Mouse (Mus musculus): ENCODE results near the gene Ncln. TPM values are rescaled to one million over a fixed set of nuclear protein-coding genes. Genes with fewer than 3 reads are reported as not detected.

The Ncln gene
- total and polyA plus RNA-seq, 2 experiments from 2014 or later = 58.1 to 83.0 TPM

GRCm38 (mm10) chr10:81483983-81484382, 12.2 kb downstream of the Ncln start:
- Histone ChIP-seq H3K9ac (replicated peaks; ENCODE audit: low read length, poor library complexity, severe bottlenecking) (no peak overlapping the region), H3K4me2 (ENCODE audit: low read depth, low read length, poor library complexity, severe bottlenecking) (no peak overlapping the region), H3K4me3 (ENCODE audit: low read depth, low read length) (no peak overlapping the region), H3K27me3 (ENCODE audit: insufficient read depth, low read length) (no peaks in the 10 kb centered on the region), H3K4me1 (ENCODE audit: insufficient read depth, low read length) (peaks cover 24% of the 10 kb centered on the region), H3K9me3 (ENCODE audit: low read length) (no peaks in the 10 kb centered on the region), H3K27ac (ENCODE audit: low read depth, low read length) (peak overlapping the region; percentile 69), H3K36me3 (ENCODE audit: insufficient read depth, low read length) (peaks cover 26% of the 10 kb centered on the region)
- DNase-seq (ENCODE audit: low spot score) = peak; percentile 70
- WGBS = 12% methylated on average over 8 of the region's 9 CpGs
- peak; percentile 76 for TF ChIP-seq CTCF (IDR thresholded peaks at IDR 0.05)
- no peak for ATAC-seq (ENCODE audit: low FRiP score)

- under 1% methylated on average over 34 of the region's 36 CpGs for WGBS
- H3K27me3 ChIP-seq (ENCODE audit: insufficient read depth, low read length) = no peaks in the 10 kb centered on the region
- no peaks in the 10 kb centered on the region for H3K9me3 ChIP-seq (ENCODE audit: low read length)
- DNase-seq (ENCODE audit: low spot score) (peak; percentile 63), ATAC-seq (ENCODE audit: low FRiP score) (peak; percentile 57)
- TF ChIP-seq CTCF (IDR thresholded peaks at IDR 0.05) = peak; percentile 79
- peaks cover 11% of the 10 kb centered on the region for H3K36me3 ChIP-seq (ENCODE audit: insufficient read depth, low read length)
- peak within 1 kb of the TSS; percentile 91 for H3K27ac ChIP-seq (ENCODE audit: low read depth, low read length)
- H3K4me3 ChIP-seq (ENCODE audit: low read depth, low read length) = peak within 1 kb of the TSS; percentile 73
- H3K4me2 ChIP-seq (ENCODE audit: low read depth, low read length, poor library complexity, severe bottlenecking) = peak within 1 kb of the TSS; percentile 73
- H3K9ac ChIP-seq (replicated peaks; ENCODE audit: low read length, poor library complexity, severe bottlenecking) = peak within 1 kb of the TSS; percentile 91
- H3K4me1 ChIP-seq (ENCODE audit: insufficient read depth, low read length) = peaks cover 24% of the 10 kb centered on the region
Observed at GRCm38 (mm10) chr10:81482533-81482889, 13.7 kb downstream of the Ncln start, which contains the start of gene Celf5. Gene Celf5, minus strand, starts transcription at chr10:81482709.

GRCm38 (mm10) chr10:81481605-81482532, 14.3 kb downstream of the Ncln start:
- ATAC-seq (ENCODE audit: low FRiP score) = peak; percentile 21; the same call in 1 of the 2 replicates
- Histone ChIP-seq H3K27ac (ENCODE audit: low read depth, low read length) (peak overlapping the region; percentile 91), H3K4me3 (ENCODE audit: low read depth, low read length) (peak overlapping the region; percentile 73), H3K9me3 (ENCODE audit: low read length) (no peaks in the 10 kb centered on the region), H3K9ac (replicated peaks; ENCODE audit: low read length, poor library complexity, severe bottlenecking) (peak overlapping the region; percentile 91), H3K4me1 (ENCODE audit: insufficient read depth, low read length) (peaks cover 24% of the 10 kb centered on the region), H3K27me3 (ENCODE audit: insufficient read depth, low read length) (no peaks in the 10 kb centered on the region), H3K36me3 (ENCODE audit: insufficient read depth, low read length) (peaks cover 5% of the 10 kb centered on the region; the same call in 1 of the 2 replicates), H3K4me2 (ENCODE audit: low read depth, low read length, poor library complexity, severe bottlenecking) (peak overlapping the region; percentile 73)
- TF ChIP-seq CTCF (IDR thresholded peaks at IDR 0.05) = no peak
- DNase-seq (ENCODE audit: low spot score) = peak; percentile 29
- WGBS = 2% methylated on average over 30 of the region's 35 CpGs

- Histone ChIP-seq H3K4me2 (ENCODE audit: low read depth, low read length, poor library complexity, severe bottlenecking) (peak overlapping the region; percentile 92; the same call in 1 of the 2 replicates), H3K27me3 (ENCODE audit: insufficient read depth, low read length) (no peaks in the 10 kb centered on the region), H3K27ac (ENCODE audit: low read depth, low read length) (no peak overlapping the region), H3K9me3 (ENCODE audit: low read length) (no peaks in the 10 kb centered on the region), H3K36me3 (ENCODE audit: insufficient read depth, low read length) (peaks cover 16% of the 10 kb centered on the region; the same call in 1 of the 2 replicates), H3K9ac (replicated peaks; ENCODE audit: low read length, poor library complexity, severe bottlenecking) (no peak overlapping the region), H3K4me3 (ENCODE audit: low read depth, low read length) (no peak overlapping the region), H3K4me1 (ENCODE audit: insufficient read depth, low read length) (0 out of 2 replicates have a peak, but pooled peaks cover 5% of the 10 kb centered on the region)
- no peak for TF ChIP-seq CTCF (IDR thresholded peaks at IDR 0.05)
- 85% methylated on average over 10 of the region's 10 CpGs for WGBS
- DNase-seq (ENCODE audit: low spot score) = no peak
- no peak for ATAC-seq (ENCODE audit: low FRiP score)
Observed at GRCm38 (mm10) chr10:81474461-81474860, 21.7 kb downstream of the Ncln start.

- Histone ChIP-seq H3K27me3 (ENCODE audit: insufficient read depth, low read length) (no peaks in the 10 kb centered on the region), H3K27ac (ENCODE audit: low read depth, low read length) (peak overlapping the region; percentile 85), H3K9me3 (ENCODE audit: low read length) (no peaks in the 10 kb centered on the region), H3K9ac (replicated peaks; ENCODE audit: low read length, poor library complexity, severe bottlenecking) (peak overlapping the region; percentile 72), H3K36me3 (ENCODE audit: insufficient read depth, low read length) (peaks cover 30% of the 10 kb centered on the region), H3K4me3 (ENCODE audit: low read depth, low read length) (peak overlapping the region; percentile 46), H3K4me1 (ENCODE audit: insufficient read depth, low read length) (0 out of 2 replicates have a peak, but pooled peaks cover 5% of the 10 kb centered on the region), H3K4me2 (ENCODE audit: low read depth, low read length, poor library complexity, severe bottlenecking) (peak overlapping the region; percentile 92)
- under 1% methylated on average over 21 of the region's 22 CpGs for WGBS
- no peak for TF ChIP-seq CTCF (IDR thresholded peaks at IDR 0.05)
- DNase-seq (ENCODE audit: low spot score) (peak; percentile 96), ATAC-seq (ENCODE audit: low FRiP score) (peak; percentile 76)
Observed at GRCm38 (mm10) chr10:81473003-81473451, 23.2 kb downstream of the Ncln start.
